Mouse (Mus musculus) CD8-positive naive resting alpha-beta T cell, adult 2 months (primary cell): ENCODE data around the gene Mdm4.

Experiments used
- DNase-seq, 2 experiments: peaks; one replicate each; pipeline ENCODE4 v3.0.0; 2022; ENCODE audit warnings: low read depth in 2 of 2, low spot score in 2 of 2

Mdm4 gene

GRCm38 (mm10) chr1:133030461-133030860 is at the start of gene Mdm4:
Gene Mdm4 (minus strand): TSS chr1:133030561.
- DNase-seq, result no peak

GRCm38 (mm10) chr1:133080079-133080561 is 49.8 kb upstream of the Mdm4 start:
- DNase-seq, result no peak

GRCm38 (mm10) chr1:133079509-133079908 is 49.1 kb upstream of the Mdm4 start:
- DNase-seq, result no peak

GRCm38 (mm10) chr1:133078338-133078727 is 48.0 kb upstream of the Mdm4 start:
- DNase-seq, result no peak

- no peak for DNase-seq
Measured at GRCm38 (mm10) chr1:133077606-133078337, 47.4 kb upstream of the Mdm4 start.

GRCm38 (mm10) chr1:133076681-133077514 is 46.5 kb upstream of the Mdm4 start:
- DNase-seq, result no peak

- DNase-seq, result no peak
Measured at GRCm38 (mm10) chr1:133075651-133076400, 45.5 kb upstream of the Mdm4 start.

GRCm38 (mm10) chr1:133074541-133074940 is 44.2 kb upstream of the Mdm4 start:
- no peak for DNase-seq

- peak; percentile 11 to 12 for DNase-seq
Measured at GRCm38 (mm10) chr1:133073327-133073856, 43.0 kb upstream of the Mdm4 start.

GRCm38 (mm10) chr1:133071666-133072381 is 41.5 kb upstream of the Mdm4 start:
- DNase-seq, result no peak

GRCm38 (mm10) chr1:133070157-133070556 is 39.8 kb upstream of the Mdm4 start:
- DNase-seq, result no peak

- DNase-seq, result no peak
Measured at GRCm38 (mm10) chr1:133069275-133070120, 39.1 kb upstream of the Mdm4 start.

- no peak for DNase-seq
Measured at GRCm38 (mm10) chr1:133068669-133069274, 38.4 kb upstream of the Mdm4 start.

- DNase-seq, result no peak
Measured at GRCm38 (mm10) chr1:133068268-133068667, 37.9 kb upstream of the Mdm4 start.

GRCm38 (mm10) chr1:133063164-133063563 is 32.8 kb upstream of the Mdm4 start:
- no peak for DNase-seq

GRCm38 (mm10) chr1:133060681-133061080 is 30.3 kb upstream of the Mdm4 start:
- DNase-seq, result no peak

- no peak for DNase-seq
Measured at GRCm38 (mm10) chr1:133059592-133059991, 29.2 kb upstream of the Mdm4 start.

GRCm38 (mm10) chr1:133057345-133058034 is 27.1 kb upstream of the Mdm4 start:
- no peak for DNase-seq

- no peak for DNase-seq
Measured at GRCm38 (mm10) chr1:133054326-133054725, 24.0 kb upstream of the Mdm4 start.
